Mouse (Mus musculus) CD8-positive naive resting alpha-beta T cell, adult 2 months (primary cell): Measurements from ENCODE around the gene Bnc1.

Source experiments
- DNase-seq, 2 experiments: peaks; one replicate each; pipeline ENCODE4 v3.0.0; 2022; ENCODE audit warnings: low read depth in 2 of 2, low spot score in 2 of 2

Gene Bnc1

DNA sequence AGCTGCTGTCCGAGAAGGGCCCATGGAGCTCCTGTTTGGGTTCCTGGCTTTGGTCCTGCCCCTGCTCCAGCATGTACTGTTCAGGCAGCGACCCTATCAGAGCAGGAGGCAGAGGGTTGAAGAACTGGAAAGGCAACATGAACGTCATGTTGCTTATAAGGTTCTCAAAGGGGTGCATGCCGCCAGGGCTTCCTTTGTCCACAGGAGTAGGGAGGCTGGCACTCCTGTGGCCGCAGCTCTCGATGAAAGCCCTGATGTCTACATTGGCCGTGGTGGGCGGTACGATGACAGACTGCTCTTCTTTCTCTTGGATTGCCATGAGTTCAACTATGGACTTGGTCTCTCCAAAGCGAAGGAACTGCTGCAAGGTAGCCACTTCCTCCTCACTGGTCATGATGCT, 17.5 kb downstream of the Bnc1 start:
- no peak for DNase-seq

DNA sequence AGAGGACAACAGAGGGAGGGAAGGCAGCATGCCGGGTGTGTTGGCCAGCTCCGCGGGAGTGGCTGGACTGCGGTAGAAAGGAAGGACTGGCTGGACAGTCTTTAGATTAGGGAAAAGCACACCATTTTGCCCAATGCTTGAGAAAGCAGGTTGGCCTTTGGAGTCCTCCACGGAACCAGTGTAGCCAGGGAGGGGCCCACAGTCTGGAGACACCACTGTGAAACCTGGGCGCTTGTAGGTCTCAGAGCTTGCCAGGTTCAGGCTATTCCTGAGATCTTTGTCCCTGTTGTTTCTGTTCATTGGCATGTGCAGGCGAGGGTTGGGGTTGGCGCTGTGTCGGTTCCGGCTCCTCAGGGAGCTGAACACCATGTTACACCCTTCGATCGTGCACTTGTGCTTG, 18.2 kb downstream of the Bnc1 start:
- no peak for DNase-seq

DNA sequence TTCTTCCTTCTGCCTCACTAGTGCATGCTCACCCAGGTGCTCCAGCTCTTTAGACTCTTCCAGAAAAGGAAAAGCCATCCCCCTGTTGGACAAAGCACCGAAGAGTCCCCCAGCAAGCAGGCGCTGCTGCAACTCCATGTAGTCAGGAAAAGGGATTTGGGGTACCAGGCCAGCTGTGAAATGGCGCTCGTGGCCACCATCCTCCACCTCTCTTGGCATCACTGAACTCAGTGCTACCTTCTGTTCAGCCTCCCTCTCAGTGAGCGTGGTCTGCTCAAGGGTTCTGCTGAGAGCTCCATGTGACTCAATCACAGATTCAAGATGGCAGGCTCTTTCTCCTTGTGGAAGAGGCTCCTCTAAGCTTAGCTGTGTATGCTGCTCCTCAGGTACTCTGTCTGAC, 18.8 kb downstream of the Bnc1 start:
- no peak for DNase-seq

DNA sequence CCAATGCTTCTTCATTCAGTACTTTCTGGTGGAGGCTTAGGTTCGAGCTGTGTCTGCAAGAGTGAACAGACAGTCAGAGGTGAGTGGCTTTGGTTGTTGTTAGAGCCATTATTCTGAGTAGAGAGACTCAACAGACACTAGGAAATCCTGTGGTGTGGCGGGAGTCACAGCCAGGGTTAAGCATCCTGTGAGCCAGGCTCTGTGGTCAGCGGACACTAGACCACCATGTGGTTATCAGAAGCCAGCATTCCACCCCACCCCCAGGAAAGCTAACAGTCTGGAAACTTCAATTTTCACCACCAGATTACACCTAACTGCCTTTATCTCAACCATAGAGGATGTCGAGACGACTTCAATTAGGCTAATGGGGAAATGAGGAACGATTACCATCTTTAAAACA, 23.1 kb downstream of the Bnc1 start:
- DNase-seq = no peak

DNA sequence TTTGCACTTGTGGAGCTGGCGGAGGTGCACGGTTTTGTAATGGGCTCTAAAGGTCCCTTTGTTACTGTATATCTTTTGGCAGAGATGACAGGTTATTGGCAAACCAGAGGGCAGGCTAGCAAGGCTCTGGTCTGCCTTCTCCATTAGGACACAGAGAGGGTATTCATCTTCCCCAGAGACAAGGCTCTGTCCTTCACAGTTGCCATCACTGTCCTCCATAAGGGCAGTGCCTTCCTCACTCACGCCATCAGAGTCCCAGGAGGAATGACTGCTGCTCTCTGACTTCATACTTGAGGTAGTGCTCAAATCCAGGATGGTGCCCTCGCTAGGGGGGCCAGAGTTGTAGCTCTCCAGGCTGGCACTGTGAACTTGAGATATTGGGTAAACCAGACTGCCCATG, 23.6 kb downstream of the Bnc1 start:
- no peak for DNase-seq

- DNase-seq = no peak
Observed at GRCm38 (mm10) chr7:81966195-81966594, 25.9 kb downstream of the Bnc1 start.

DNA sequence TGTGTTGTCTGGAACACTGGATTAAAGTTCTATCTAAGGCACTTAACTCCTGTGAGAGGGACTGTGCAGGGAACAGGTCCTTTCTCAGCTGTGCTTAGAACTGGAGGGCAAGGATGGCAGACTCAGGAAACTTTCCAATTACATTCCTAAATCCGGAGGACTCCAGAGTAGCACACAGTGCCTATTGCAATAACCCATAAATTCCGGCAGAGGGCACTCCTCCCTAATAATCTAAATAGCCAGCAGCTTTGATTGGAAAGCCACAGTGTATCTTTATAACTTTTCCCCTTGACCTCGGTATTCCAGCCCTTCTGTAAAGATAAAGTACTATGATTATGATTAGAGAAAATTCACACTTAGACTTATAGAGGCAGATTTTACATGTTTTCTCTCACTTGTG, 32.4 kb downstream of the Bnc1 start:
- peak in 1 of 2 experiments; percentile 8 for DNase-seq

GRCm38 (mm10) chr7:81954208-81954846, 37.8 kb downstream of the Bnc1 start:
- DNase-seq = peak; percentile 24 to 33

GRCm38 (mm10) chr7:81950499-81950898, 41.6 kb downstream of the Bnc1 start:
- no peak for DNase-seq

GRCm38 (mm10) chr7:81945398-81945797, 46.7 kb downstream of the Bnc1 start:
- DNase-seq = no peak

DNA sequence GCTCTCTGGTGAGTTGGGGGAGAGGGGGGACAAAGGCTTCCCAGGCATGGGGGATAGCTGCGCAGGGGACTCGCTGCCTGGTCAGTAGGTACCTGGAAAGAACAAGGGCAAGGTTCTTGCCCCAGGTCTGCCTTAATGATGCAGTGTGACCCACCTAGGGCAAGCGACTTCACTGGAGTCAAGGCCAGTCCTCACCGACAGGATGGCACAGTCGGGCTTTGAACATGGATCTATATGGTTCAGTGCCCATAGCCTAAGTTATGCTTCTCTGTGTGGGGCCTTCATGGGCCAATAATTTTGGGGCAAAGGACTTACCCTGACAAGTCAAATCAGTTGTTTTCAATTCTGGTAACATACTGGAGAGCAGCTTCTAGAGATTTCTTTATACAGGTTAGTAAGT, 57.3 kb downstream of the Bnc1 start:
- DNase-seq = peak in 1 of 2 experiments; percentile 6

DNA sequence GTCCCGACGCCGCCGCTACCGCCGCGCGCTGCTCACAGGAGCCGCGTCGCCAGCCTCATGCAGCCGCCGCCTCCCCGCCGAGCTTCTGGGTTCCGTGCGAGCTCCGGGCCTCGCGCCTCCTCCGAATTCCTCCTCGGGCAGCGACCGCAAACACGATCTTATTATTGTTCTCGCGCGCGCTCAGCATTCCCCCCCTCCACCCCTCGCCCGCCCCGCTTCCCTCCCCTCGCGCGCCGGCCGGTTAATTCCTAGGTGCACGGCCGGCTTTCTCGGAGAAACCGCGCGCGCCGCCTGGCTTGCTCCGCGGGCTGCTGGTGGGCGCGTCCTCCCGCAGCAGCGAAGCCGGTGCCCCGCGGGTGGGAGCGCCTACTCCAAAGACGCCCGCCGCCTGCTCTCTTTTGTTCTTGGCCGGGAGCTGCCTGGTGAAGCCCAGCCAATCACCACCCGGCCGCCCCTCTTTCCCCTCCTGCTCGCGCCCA, 57.8 kb downstream of the Bnc1 start, which contains the start of gene Hdgfl3:
Gene Hdgfl3, minus strand, starts transcription at position 207 of the 479 bp plus-strand sequence.
- peak; percentile 38 to 56 for DNase-seq

DNA sequence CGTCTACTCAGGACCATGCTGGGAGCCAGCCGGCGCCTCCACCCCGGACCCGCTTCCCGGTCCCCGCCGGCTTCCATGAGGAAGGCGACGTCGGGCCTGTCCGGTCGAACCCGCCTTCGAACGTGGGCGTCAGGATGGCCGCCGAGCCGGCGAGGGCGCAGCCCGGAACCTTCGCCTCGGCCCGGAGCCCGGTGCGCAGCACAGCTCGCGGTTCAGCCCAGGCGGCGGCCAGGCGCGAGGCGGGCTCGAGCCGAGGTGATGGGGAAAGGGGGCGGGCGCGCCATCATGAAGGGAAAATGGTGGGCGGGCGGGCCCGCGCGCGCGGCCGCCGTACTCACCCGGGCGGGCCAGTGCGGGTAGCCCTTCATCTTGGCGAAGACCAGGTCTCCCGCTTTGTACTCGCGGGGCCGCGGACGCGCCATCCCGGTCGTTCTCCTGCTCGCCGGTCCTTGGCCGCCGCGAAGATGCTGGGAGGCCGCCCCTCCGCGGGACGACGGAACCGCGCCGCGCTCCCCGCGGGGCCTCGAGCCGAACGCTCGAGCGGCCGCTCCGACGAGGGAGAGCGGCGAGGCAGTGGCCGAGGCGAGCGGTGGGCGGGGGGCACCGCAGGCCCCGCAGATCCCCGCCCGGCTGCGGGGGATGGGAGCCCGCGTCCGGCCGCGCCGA, 58.4 kb downstream of the Bnc1 start:
- DNase-seq = peak; percentile 43 to 52

GRCm38 (mm10) chr7:81933061-81933600, 59.0 kb downstream of the Bnc1 start:
- DNase-seq = peak in 1 of 2 experiments; percentile 25

- peak in 1 of 2 experiments; percentile 12 for DNase-seq
Observed at GRCm38 (mm10) chr7:81932521-81933045, 59.5 kb downstream of the Bnc1 start.

DNA sequence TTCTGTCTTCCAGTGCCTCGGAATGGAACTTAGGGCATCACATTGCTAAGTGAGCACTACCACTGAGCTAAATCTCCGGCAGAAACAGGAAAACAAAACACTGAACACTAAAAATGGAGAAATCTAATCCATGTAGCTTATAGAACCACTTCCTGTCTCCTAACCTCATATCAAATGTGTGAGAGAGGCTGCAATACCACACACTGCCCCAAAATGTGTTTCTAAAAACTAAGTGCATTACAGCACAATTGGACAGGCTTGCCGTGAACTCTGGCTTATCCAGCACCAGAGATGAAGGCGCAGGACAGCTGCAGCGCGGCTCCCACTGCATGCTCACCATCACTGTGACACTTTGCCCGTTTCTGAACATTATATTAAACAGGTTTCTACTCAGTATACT, 63.1 kb downstream of the Bnc1 start:
- peak; percentile 27 to 35 for DNase-seq

GRCm38 (mm10) chr7:81921379-81921952, 70.6 kb downstream of the Bnc1 start:
- no peak for DNase-seq

DNA sequence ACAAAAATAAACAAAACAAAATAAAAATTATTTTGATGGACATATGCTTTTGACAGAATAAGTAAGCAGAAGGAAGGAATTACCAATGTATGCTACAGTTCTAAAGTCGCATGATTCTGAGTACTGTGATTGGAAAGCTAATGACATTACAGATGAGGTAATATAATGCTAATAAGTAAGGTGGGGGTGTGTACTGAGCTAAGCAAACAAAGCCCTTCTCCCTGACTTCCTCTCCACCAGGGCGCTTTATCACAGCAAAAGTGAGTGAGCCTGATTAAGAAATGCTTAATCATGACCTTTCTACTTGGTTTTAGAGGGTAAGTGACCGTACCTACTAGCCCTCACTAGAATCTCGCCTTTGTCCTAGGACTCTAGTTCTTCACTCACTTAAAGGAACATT, 71.8 kb downstream of the Bnc1 start:
- DNase-seq = no peak

- no peak for DNase-seq
Observed at GRCm38 (mm10) chr7:81918316-81918715, 73.8 kb downstream of the Bnc1 start.
